Mouse (Mus musculus) ovary, postnatal 14 days (tissue): Measurements from ENCODE around the gene Col27a1.
A peak's percentile ranks its signal among the peaks of the same experiment; 100 is the strongest.

Experiments used
- DNase-seq: peaks from one replicate; pipeline ENCODE4 v3.0.0; 2022; ENCODE audit warnings: low spot score

Col27a1 gene

GRCm38 (mm10) chr4:63374331-63374730 is 160.5 kb downstream of the Col27a1 start:
- DNase-seq, result no peak

- DNase-seq, result peak; percentile 36
Measured at GRCm38 (mm10) chr4:63375367-63375766, 161.6 kb downstream of the Col27a1 start.

DNA sequence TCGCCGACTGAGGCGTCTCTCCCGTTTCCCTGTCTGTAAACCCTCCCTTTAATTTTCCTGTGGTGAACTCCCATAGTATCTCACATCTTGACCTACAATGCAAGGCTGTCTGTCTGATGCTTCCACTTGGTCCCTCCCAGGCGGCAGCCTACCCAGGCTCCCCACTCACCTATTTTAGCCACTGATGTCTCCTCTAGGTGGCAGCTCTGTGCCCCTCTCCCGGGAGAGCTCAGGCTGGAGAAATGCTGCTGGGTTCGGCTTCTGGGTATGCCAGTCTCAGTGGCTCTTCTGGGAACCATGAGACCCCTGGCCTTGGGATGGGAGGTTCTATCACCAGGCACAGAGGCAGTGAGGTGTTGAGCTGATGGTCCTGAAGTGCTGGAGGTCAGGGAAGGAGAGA is 163.7 kb downstream of the Col27a1 start:
- DNase-seq, result no peak

GRCm38 (mm10) chr4:63382676-63383369 is 169.0 kb downstream of the Col27a1 start:
- no peak for DNase-seq

DNA sequence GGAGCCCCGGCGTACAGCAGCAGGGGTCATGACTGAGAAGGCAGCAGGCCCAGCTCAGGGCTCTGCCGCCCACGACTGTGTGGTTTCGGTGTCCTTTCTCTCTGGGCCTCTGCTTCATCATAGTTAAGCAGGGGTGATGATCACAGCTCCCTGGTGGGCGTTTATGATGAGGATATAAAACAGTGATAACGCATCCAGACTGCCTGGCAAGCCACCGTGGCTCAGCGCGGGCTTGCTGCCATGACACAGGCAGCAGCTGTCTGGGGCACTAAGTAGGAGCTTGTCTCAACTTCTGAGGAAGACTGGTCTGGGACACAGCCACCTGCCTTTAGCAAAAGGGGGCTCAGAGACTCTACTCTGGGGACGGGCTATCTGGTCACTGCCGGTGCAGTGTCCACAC is 169.7 kb downstream of the Col27a1 start:
- DNase-seq, result no peak

DNA sequence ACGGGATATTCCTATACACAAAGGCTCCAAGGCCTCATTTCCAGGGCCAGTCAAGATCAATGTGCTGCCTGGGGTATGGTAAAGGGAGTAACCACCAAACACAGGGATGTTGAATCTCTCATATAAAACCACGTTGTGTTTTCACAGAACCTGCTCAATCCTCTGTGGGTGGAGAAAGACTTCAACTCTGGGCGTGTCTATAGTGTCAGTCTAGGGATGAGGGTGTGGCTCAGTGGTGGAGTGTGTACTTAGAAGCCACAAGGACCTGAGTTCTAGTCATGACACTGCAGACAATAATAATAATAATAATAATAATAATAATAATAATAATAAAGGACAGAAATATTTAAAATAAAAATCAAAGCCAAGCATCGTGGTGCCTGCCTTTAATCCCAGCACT is 170.5 kb downstream of the Col27a1 start:
- no peak for DNase-seq
